Mouse (Mus musculus): Measurements from ENCODE around the gene Misp. TPM values are rescaled to one million over a fixed set of nuclear protein-coding genes. Genes with fewer than 3 reads are reported as not detected.

The Misp gene
- total RNA-seq, 2 experiments from 2014 or later: 0.59 to 0.89 TPM

GRCm38 (mm10) chr10:79832026-79832785 lies 11.4 kb downstream of the Misp start:
- Histone ChIP-seq H3K27ac (no peak overlapping the region), H3K4me3 (no peak overlapping the region)
- TF ChIP-seq CTCF (IDR thresholded peaks at IDR 0.05): no peak
- no peak for DNase-seq (ENCODE audit: extremely low spot score in 1 of 2, low spot score in 2 of 2)
- intact Hi-C loops (cut with DNase I): loop anchor here (5.0 kb wide), 1 partner anchor 50 kb away; no protein-coding TSS in a partner anchor

- Histone ChIP-seq H3K4me3 (no peak overlapping the region), H3K27ac (no peak overlapping the region)
- DNase-seq (ENCODE audit: extremely low spot score in 1 of 2, low spot score in 2 of 2): no peak
- intact Hi-C loops (cut with DNase I): loop anchor here (5.0 kb wide), 1 partner anchor 50 kb away; no protein-coding TSS in a partner anchor
- no peak for TF ChIP-seq CTCF (IDR thresholded peaks at IDR 0.05)
These were observed 12.0 kb downstream of the Misp start for GRCm38 (mm10) chr10:79832786-79833181.

- TF ChIP-seq CTCF (IDR thresholded peaks at IDR 0.05): peak; percentile 85
- DNase-seq (ENCODE audit: extremely low spot score in 1 of 2, low spot score in 2 of 2): peak; percentile 71 to 80
- Histone ChIP-seq H3K4me3 (no peak overlapping the region), H3K27ac (no peak overlapping the region)
- intact Hi-C loops (cut with DNase I): loop anchor here (1.0 to 5.0 kb wide), 3 partner anchors 47 to 124 kb away; no protein-coding TSS in a partner anchor
These were observed 14.1 kb downstream of the Misp start for GRCm38 (mm10) chr10:79834769-79835398.

GRCm38 (mm10) chr10:79836918-79837317 lies 16.1 kb downstream of the Misp start:
- no peak overlapping the region for H3K4me3 ChIP-seq
- no peak for DNase-seq (ENCODE audit: extremely low spot score in 1 of 2, low spot score in 2 of 2)
- no peak overlapping the region for H3K27ac ChIP-seq
- peak; percentile 24 for TF ChIP-seq CTCF (IDR thresholded peaks at IDR 0.05)
- intact Hi-C loops (cut with DNase I): no loop called here

GRCm38 (mm10) chr10:79838151-79838550 lies 17.4 kb downstream of the Misp start:
- DNase-seq (ENCODE audit: extremely low spot score in 1 of 2, low spot score in 2 of 2): no peak
- no peak overlapping the region for H3K27ac ChIP-seq
- intact Hi-C loops (cut with DNase I): no loop called here
- no peak overlapping the region for H3K4me3 ChIP-seq
- TF ChIP-seq CTCF (IDR thresholded peaks at IDR 0.05): no peak

- DNase-seq (ENCODE audit: extremely low spot score in 1 of 2, low spot score in 2 of 2): no peak
- TF ChIP-seq CTCF (IDR thresholded peaks at IDR 0.05): no peak
- Histone ChIP-seq H3K27ac (peak overlapping the region; percentile 69), H3K4me3 (no peak overlapping the region)
- intact Hi-C loops (cut with DNase I): no loop called here
These were observed 19.3 kb downstream of the Misp start for GRCm38 (mm10) chr10:79840091-79840490.

- DNase-seq (ENCODE audit: extremely low spot score in 1 of 2, low spot score in 2 of 2): peak; percentile 63 to 66
- peak overlapping the region; percentile 53 for H3K4me3 ChIP-seq
- peak overlapping the region; percentile 69 for H3K27ac ChIP-seq
- TF ChIP-seq CTCF (IDR thresholded peaks at IDR 0.05): peak; percentile 6
- intact Hi-C loops (cut with DNase I): no loop called here
These were observed 20.1 kb downstream of the Misp start for GRCm38 (mm10) chr10:79840644-79841551.

GRCm38 (mm10) chr10:79842322-79842721 lies 21.5 kb downstream of the Misp start:
- intact Hi-C loops (cut with DNase I): no loop called here
- TF ChIP-seq CTCF (IDR thresholded peaks at IDR 0.05): no peak
- no peak for DNase-seq (ENCODE audit: extremely low spot score in 1 of 2, low spot score in 2 of 2)
- H3K27ac ChIP-seq: no peak overlapping the region
- H3K4me3 ChIP-seq: no peak overlapping the region

- H3K4me3 ChIP-seq: no peak overlapping the region
- intact Hi-C loops (cut with DNase I): no loop called here
- H3K27ac ChIP-seq: no peak overlapping the region
- no peak for TF ChIP-seq CTCF (IDR thresholded peaks at IDR 0.05)
- DNase-seq (ENCODE audit: extremely low spot score in 1 of 2, low spot score in 2 of 2): no peak
These were observed 22.7 kb downstream of the Misp start for GRCm38 (mm10) chr10:79843476-79843875.

GRCm38 (mm10) chr10:79846553-79846952 lies 25.8 kb downstream of the Misp start:
- Histone ChIP-seq H3K27ac (no peak overlapping the region), H3K4me3 (no peak overlapping the region)
- intact Hi-C loops (cut with DNase I): no loop called here
- no peak for DNase-seq (ENCODE audit: extremely low spot score in 1 of 2, low spot score in 2 of 2)
- TF ChIP-seq CTCF (IDR thresholded peaks at IDR 0.05): no peak

- Histone ChIP-seq H3K4me3 (no peak overlapping the region), H3K27ac (no peak overlapping the region)
- intact Hi-C loops (cut with DNase I): no loop called here
- no peak for TF ChIP-seq CTCF (IDR thresholded peaks at IDR 0.05)
- DNase-seq (ENCODE audit: extremely low spot score in 1 of 2, low spot score in 2 of 2): no peak
These were observed 29.3 kb downstream of the Misp start for GRCm38 (mm10) chr10:79849941-79850628.
